Mouse (Mus musculus): ENCODE measurements around the gene Rfc4. TPM values are rescaled to one million over a fixed set of nuclear protein-coding genes. Genes with fewer than 3 reads are reported as not detected.
"Not testable (repeated sequence)": the region's sequence is repeated elsewhere in the genome, so short reads cannot be mapped to it uniquely, and the experiment has no call there.

The Rfc4 gene
- polyA plus RNA-seq, 1 experiment from 2014 or later, result 137 TPM

GRCm38 (mm10) chr16:23102340-23103037 lies 25.0 kb downstream of the Rfc4 start:
- 4% methylated on average over 15 of the region's 15 CpGs for WGBS (ENCODE audit: insufficient replicate concordance)
- Histone ChIP-seq H3K27ac (replicated peaks) (peak overlapping the region; percentile 51; the same call in 1 of the 2 replicates), H3K27me3 (peaks cover 13% of the 10 kb centered on the region; the same call in 1 of the 2 replicates), H3K9me3 (replicated peaks) (no peaks in the 10 kb centered on the region), H3K36me3 (replicated peaks) (no peaks in the 10 kb centered on the region), H3K4me1 (replicated peaks) (peaks cover 43% of the 10 kb centered on the region), H3K9ac (peak overlapping the region; percentile 42; the same call in 1 of the 2 replicates), H3K4me3 (replicated peaks) (peak overlapping the region; percentile 52), H3K4me2 (peak overlapping the region; percentile 74)
- no peak for ATAC-seq (ENCODE audit: insufficient read depth)

DNA sequence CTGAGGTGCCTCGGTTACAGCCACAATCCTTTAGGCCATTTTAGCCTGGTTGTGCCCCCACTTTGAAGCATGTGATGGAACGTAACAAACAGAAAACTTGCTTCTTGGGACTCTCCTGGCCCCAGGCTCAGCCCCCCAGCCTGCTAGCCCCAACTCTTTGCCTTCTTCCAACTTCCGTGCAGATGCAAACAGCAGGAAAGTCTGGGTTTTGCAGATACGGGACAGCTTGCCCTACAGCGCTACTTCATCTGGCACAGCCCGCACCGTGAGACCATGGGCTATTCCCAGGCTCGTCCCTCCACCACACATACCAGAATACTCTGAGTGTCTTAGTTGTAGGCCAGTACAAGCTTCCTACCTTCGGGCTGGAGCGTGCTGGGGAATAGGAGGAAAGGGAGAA lies 26.9 kb downstream of the Rfc4 start:
- ATAC-seq (ENCODE audit: insufficient read depth), result no peak
- H3K36me3 ChIP-seq (replicated peaks), result no peaks in the 10 kb centered on the region
- peaks cover 32% of the 10 kb centered on the region for H3K4me1 ChIP-seq (replicated peaks)
- H3K4me2 ChIP-seq, result peak overlapping the region; percentile 36
- H3K4me3 ChIP-seq (replicated peaks), result peak overlapping the region; percentile 15
- 8% methylated on average over 10 of the region's 10 CpGs for WGBS (ENCODE audit: insufficient replicate concordance)
- H3K27me3 ChIP-seq, result peaks cover 13% of the 10 kb centered on the region; the same call in 1 of the 2 replicates
- no peaks in the 10 kb centered on the region for H3K9me3 ChIP-seq (replicated peaks)
- no peak overlapping the region for H3K27ac ChIP-seq (replicated peaks)
- no peak overlapping the region for H3K9ac ChIP-seq

DNA sequence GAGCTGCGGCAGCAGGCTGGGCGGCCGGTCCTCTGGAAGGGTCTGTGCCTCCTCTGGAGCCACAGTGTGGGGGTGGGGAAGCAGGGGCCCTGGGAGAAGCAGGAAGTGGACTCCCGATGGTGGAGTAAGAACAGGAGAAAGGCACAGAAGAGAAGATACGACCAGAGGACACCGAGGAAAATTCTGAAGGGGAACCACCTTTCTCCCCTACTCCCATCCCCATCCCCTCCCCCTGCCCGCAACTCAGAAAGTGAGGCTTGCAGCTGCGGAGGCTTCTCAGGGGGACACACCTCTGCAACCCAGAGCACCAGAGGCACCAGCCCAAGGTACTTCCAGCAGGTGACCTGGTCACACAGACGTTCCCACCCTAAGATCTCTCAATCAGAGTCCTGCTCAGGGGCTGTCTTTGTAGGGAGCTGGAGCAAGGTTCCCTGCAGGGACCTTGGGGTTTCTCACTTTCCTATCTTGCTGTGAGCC lies 27.4 kb downstream of the Rfc4 start:
- Histone ChIP-seq H3K4me2 (peak overlapping the region; percentile 36), H3K27ac (replicated peaks) (no peak overlapping the region), H3K36me3 (replicated peaks) (no peaks in the 10 kb centered on the region), H3K9ac (no peak overlapping the region), H3K4me1 (replicated peaks) (peaks cover 32% of the 10 kb centered on the region), H3K27me3 (peaks cover 13% of the 10 kb centered on the region; the same call in 1 of the 2 replicates), H3K9me3 (replicated peaks) (no peaks in the 10 kb centered on the region), H3K4me3 (replicated peaks) (peak overlapping the region; percentile 15)
- 7% methylated on average over 9 of the region's 9 CpGs for WGBS (ENCODE audit: insufficient replicate concordance)
- ATAC-seq (ENCODE audit: insufficient read depth), result no peak

DNA sequence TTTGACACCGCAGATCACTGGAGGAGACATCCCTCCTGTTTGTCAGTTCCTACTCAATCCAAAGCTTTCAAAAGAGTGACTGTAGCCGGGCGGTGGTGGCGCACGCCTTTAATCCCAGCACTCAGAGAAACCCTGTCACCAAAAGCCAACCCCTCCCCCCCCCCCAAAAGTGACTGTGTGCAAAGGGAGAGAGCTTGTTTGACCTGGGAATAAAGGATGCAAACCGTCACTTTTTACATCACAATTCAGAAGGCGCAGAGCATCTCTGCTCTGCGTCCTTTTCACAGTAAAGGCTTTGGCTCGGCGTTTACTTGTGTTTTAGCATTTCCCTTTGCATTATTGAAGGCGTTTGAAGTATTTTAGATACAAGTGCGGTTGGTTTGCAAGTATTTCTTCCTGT lies 27.9 kb downstream of the Rfc4 start:
- H3K27ac ChIP-seq (replicated peaks), result no peak overlapping the region
- no peaks in the 10 kb centered on the region for H3K9me3 ChIP-seq (replicated peaks)
- 0 out of 2 replicates have a peak overlapping the region, but pooled peaks have one; percentile 15 for H3K4me3 ChIP-seq (replicated peaks)
- WGBS (ENCODE audit: insufficient replicate concordance), result 33% methylated on average over 12 of the region's 12 CpGs
- H3K4me1 ChIP-seq (replicated peaks), result peaks cover 32% of the 10 kb centered on the region
- H3K27me3 ChIP-seq, result peaks cover 13% of the 10 kb centered on the region; the same call in 1 of the 2 replicates
- no peak for ATAC-seq (ENCODE audit: insufficient read depth)
- H3K4me2 ChIP-seq, result peak overlapping the region; percentile 36
- H3K36me3 ChIP-seq (replicated peaks), result no peaks in the 10 kb centered on the region
- no peak overlapping the region for H3K9ac ChIP-seq

DNA sequence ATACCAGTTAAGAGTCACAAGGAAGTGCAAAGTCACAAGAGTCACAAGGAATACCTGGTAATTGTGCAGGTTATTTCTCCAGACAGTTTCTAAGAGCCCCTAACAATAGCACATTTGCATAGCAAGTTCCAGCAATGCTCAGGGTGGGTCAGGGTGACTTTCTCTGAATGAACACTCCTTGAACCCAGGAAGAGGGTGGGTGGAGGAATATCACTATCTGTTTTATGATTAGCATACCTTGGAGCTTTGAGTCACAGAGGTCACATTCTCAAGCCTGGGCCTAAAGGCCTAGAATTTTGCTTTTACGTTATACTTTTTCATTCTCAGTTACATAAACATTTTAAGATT lies 29.5 kb downstream of the Rfc4 start:
- WGBS (ENCODE audit: insufficient replicate concordance), result 78% methylated on average over 1 of the region's 1 CpGs
- H3K27ac ChIP-seq (replicated peaks); H3K9ac ChIP-seq; H3K4me3 ChIP-seq (replicated peaks); H3K9me3 ChIP-seq (replicated peaks); ATAC-seq (ENCODE audit: insufficient read depth); H3K4me2 ChIP-seq; H3K36me3 ChIP-seq (replicated peaks): not testable (repeated sequence)
- Histone ChIP-seq H3K4me1 (replicated peaks) (peaks cover 21% of the 10 kb centered on the region), H3K27me3 (peaks cover 13% of the 10 kb centered on the region; the same call in 1 of the 2 replicates)

DNA sequence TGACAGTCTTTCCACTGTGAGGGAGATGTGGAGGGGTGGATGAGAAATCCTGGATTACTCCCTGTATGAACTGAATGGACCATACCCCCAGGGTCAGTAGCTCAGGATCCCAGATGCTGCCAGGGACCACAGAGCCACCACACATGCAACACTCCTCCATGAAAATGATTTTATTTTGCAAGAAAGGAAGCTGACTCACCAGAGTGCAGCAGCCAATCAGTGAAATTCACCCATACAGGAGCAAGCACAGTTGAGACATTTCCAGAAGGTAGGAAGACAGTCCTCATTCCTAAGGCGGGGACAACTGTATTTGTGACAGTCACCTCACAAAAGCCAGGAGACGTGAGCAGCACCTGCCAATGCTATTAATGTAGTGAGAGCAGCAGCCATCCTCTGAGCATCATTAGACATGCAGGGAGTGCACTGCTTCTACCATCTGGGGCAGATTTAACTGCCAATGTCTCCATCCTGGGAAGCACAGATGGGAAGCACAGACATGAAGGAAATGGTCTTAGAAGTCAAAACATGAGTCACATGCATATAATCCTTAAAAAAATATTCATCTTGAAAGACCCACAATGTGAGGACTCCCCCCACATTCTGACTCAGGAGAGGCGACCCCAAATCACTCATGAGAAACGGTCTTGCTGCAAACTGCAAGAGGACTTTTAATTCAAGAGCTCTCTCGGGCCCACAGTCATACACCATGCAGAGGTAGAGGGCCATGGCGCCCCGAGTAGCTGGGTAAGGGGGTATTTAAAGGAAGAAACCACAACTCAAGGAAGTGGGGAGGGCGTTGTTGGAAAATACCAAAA lies 30.0 kb downstream of the Rfc4 start:
- Histone ChIP-seq H3K27me3 (peaks cover 13% of the 10 kb centered on the region; the same call in 1 of the 2 replicates), H3K4me1 (replicated peaks) (peaks cover 15% of the 10 kb centered on the region)
- not testable (repeated sequence) for H3K4me2 ChIP-seq; H3K36me3 ChIP-seq (replicated peaks); H3K4me3 ChIP-seq (replicated peaks); ATAC-seq (ENCODE audit: insufficient read depth); H3K9ac ChIP-seq; H3K27ac ChIP-seq (replicated peaks); H3K9me3 ChIP-seq (replicated peaks)
- 60% methylated on average over 8 of the region's 8 CpGs for WGBS (ENCODE audit: insufficient replicate concordance)

DNA sequence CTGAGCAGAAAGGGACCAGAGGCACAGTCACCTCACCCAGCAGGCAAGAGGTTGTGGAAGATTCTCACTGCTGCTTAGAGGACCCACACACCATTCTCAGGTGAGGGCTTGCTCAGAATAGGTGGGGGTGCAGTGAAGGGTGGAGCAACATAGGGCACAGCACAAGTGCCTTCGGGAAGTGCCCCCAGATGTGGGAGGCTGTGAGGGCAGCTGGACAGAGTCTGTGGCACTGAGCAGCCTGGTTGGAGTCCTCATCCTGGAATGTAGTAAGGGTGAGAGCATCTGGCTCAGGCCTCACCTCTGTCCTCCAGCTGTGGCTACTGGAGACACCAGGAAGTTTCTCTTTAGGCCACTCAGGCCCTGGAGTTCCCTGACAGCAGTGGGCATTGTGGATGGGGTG lies 30.7 kb downstream of the Rfc4 start:
- 53% methylated on average over 1 of the region's 1 CpGs for WGBS (ENCODE audit: insufficient replicate concordance)
- not testable (repeated sequence) for ATAC-seq (ENCODE audit: insufficient read depth); H3K27ac ChIP-seq (replicated peaks)

GRCm38 (mm10) chr16:23095581-23095980 lies 32.0 kb downstream of the Rfc4 start:
- not testable (repeated sequence) for H3K9me3 ChIP-seq (replicated peaks); H3K36me3 ChIP-seq (replicated peaks); H3K4me1 ChIP-seq (replicated peaks); H3K4me2 ChIP-seq; H3K4me3 ChIP-seq (replicated peaks); H3K9ac ChIP-seq; H3K27ac ChIP-seq (replicated peaks); ATAC-seq (ENCODE audit: insufficient read depth)
- H3K27me3 ChIP-seq, result peaks cover 11% of the 10 kb centered on the region; the same call in 1 of the 2 replicates
- 75% methylated on average over 5 of the region's 5 CpGs for WGBS (ENCODE audit: insufficient replicate concordance)

More for the DNA sequence above, 30.7 kb downstream of the Rfc4 start:
- not testable (repeated sequence) for H3K4me2 ChIP-seq; H3K4me3 ChIP-seq (replicated peaks); H3K36me3 ChIP-seq (replicated peaks); H3K9ac ChIP-seq; H3K9me3 ChIP-seq (replicated peaks)
- peaks cover 13% of the 10 kb centered on the region; the same call in 1 of the 2 replicates for H3K27me3 ChIP-seq
- H3K4me1 ChIP-seq (replicated peaks), result peaks cover 12% of the 10 kb centered on the region

DNA sequence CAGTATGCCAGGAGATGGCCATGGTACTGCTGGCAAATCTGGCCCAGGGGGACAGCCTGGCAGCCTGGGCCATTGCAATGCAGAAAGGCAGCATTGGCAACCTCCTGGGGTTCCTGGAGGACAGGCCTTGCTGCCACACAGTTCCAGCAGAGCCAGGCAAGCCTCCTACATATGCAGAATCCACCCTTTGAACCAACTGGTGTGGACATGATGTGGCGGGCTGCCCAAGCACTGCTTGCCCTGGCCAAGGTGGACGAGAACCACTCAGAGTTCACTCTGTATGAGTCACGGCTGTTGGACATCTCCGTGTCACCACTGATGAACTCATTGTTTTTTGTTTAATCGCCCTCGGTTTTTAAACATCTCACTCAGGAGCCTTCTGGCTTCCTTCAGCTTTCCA lies 33.4 kb downstream of the Rfc4 start:
- no peaks in the 10 kb centered on the region for H3K36me3 ChIP-seq (replicated peaks)
- no peak overlapping the region for H3K9ac ChIP-seq
- H3K4me1 ChIP-seq (replicated peaks), result no peaks in the 10 kb centered on the region
- H3K27me3 ChIP-seq, result no peaks in the 10 kb centered on the region
- no peak overlapping the region for H3K4me2 ChIP-seq
- H3K4me3 ChIP-seq (replicated peaks), result no peak overlapping the region
- WGBS (ENCODE audit: insufficient replicate concordance), result 68% methylated on average over 6 of the region's 6 CpGs
- no peak for ATAC-seq (ENCODE audit: insufficient read depth)
- H3K9me3 ChIP-seq (replicated peaks), result no peaks in the 10 kb centered on the region
- H3K27ac ChIP-seq (replicated peaks), result no peak overlapping the region

GRCm38 (mm10) chr16:23093321-23093953 lies 34.1 kb downstream of the Rfc4 start:
- H3K4me3 ChIP-seq (replicated peaks), result no peak overlapping the region
- H3K9ac ChIP-seq, result no peak overlapping the region
- no peaks in the 10 kb centered on the region for H3K27me3 ChIP-seq
- no peak overlapping the region for H3K4me2 ChIP-seq
- no peak overlapping the region for H3K27ac ChIP-seq (replicated peaks)
- no peaks in the 10 kb centered on the region for H3K36me3 ChIP-seq (replicated peaks)
- no peak for ATAC-seq (ENCODE audit: insufficient read depth)
- no peaks in the 10 kb centered on the region for H3K4me1 ChIP-seq (replicated peaks)
- 66% methylated on average over 13 of the region's 13 CpGs for WGBS (ENCODE audit: insufficient replicate concordance)
- H3K9me3 ChIP-seq (replicated peaks), result no peaks in the 10 kb centered on the region

- H3K27ac ChIP-seq (replicated peaks); H3K4me2 ChIP-seq; H3K4me1 ChIP-seq (replicated peaks); H3K4me3 ChIP-seq (replicated peaks); H3K36me3 ChIP-seq (replicated peaks); ATAC-seq (ENCODE audit: insufficient read depth); H3K27me3 ChIP-seq; H3K9ac ChIP-seq; H3K9me3 ChIP-seq (replicated peaks): not testable (repeated sequence)
These were observed 36.2 kb downstream of the Rfc4 start for GRCm38 (mm10) chr16:23091345-23091744.

All from liver, embryonic 15.5 days (tissue).